Mouse (Mus musculus) olfactory bulb, adult 2 months (tissue): ENCODE measurements at regions not wholly inside any gene's neighbourhood (a gene's known extent, or its start where the extent isn't known, plus 50 kb on each side); places are given as distances from the start of the nearest gene placed in this dataset.

ENCODE experiments used
- CTCF ChIP-seq: fragments of 200-500 bp; IDR thresholded peaks from 2 replicates; pipeline ENCODE4 v1.5.1; 2012; ENCODE audit warnings: low read depth, mild to moderate bottlenecking, low read length, moderate library complexity; ENCODE audit not compliant: insufficient read depth
- POLR2A ChIP-seq: fragments of 200-500 bp; IDR thresholded peaks from 2 replicates; pipeline ENCODE4 v1.6.1; 2012; ENCODE audit warnings: mild to moderate bottlenecking, low read depth, low read length, moderate library complexity; ENCODE audit not compliant: insufficient read depth

DNA sequence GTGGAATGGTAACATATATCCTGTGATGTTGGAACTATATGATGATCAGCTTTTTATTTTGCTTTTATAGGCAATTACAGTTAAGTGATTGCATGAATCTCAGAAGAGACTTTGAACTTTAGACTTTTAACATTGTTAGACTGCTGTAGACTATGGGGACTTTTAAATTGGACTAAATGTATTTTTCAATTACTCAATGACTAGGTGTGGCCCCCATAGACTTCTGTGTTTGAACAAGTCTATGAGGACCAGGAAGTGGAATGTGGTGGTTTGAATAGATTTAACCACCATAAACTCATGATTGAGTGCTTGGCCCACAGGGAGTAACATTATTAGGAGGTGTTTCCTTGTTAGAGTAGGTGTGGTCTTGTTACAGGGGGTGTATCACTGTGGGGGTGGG, 93.9 kb upstream of the Rps6ka3 start:
- TF ChIP-seq CTCF: no peak
- TF ChIP-seq POLR2A: no peak
